Mouse (Mus musculus) lung, adult 2 months (tissue): Measurements from ENCODE around the gene Npsr1. TPM values are rescaled to one million over a fixed set of nuclear protein-coding genes. Genes with fewer than 3 reads are reported as not detected.

Experiments
- DNase-seq: peaks from one replicate; pipeline ENCODE4 v3.0.0; 2022
- H3K4me1 ChIP-seq: fragments of 200-500 bp; 2 replicates; pipeline ENCODE4 v1.6.1; 2011; ENCODE audit warnings: low read length; ENCODE audit not compliant: control insufficient read depth, insufficient read depth
- H3K4me3 ChIP-seq: fragments of 200-500 bp; replicated peaks from 2 replicates; pipeline ENCODE3; 2011; ENCODE audit warnings: low read depth, mild to moderate bottlenecking, control low read depth, low read length; ENCODE audit errors: extremely low read depth
- CTCF ChIP-seq: fragments of 200-500 bp; IDR thresholded peaks from 2 replicates; pipeline ENCODE4 v1.5.1; 2011; ENCODE audit warnings: mild to moderate bottlenecking, low read length, control low read depth; ENCODE audit not compliant: insufficient read depth
- POLR2A ChIP-seq: fragments of 200-500 bp; IDR thresholded peaks from 2 replicates; pipeline ENCODE4 v1.6.1; 2011; ENCODE audit warnings: low read depth, mild to moderate bottlenecking, control low read depth, low read length, borderline replicate concordance; ENCODE audit errors: extremely low read depth
- WGBS: fragments of 180-500 bp; shearing (Covaris S2); methylation state at CpG from one replicate; pipeline ENCODE4 v1.1.7; 2018; 5-methylcytosine and 5-hydroxymethylcytosine counted together
- polyA plus RNA-seq: library from polyadenylated mRNA; depleted of rRNA; stranded (reverse); fragments of >200 nt; gene quantifications from 2 replicates; pipeline ENCODE4 v1.2.3, GENCODE M21; 2012

Npsr1 gene
- polyA plus RNA-seq, 1 experiment, result not detected

GRCm38 (mm10) chr9:24144341-24144740 lies 46.5 kb downstream of the Npsr1 start:
- no peaks in the 10 kb centered on the region for H3K4me1 ChIP-seq
- 69% methylated on average over 2 of the region's 2 CpGs for WGBS
- no peak overlapping the region for H3K4me3 ChIP-seq
- no peak for TF ChIP-seq CTCF
- TF ChIP-seq POLR2A, result no peak
- no peak for DNase-seq

GRCm38 (mm10) chr9:24157208-24157607 lies 59.4 kb downstream of the Npsr1 start:
- H3K4me1 ChIP-seq, result no peaks in the 10 kb centered on the region
- no peak for DNase-seq
- H3K4me3 ChIP-seq, result no peak overlapping the region
- WGBS, result 36% methylated on average over 1 of the region's 1 CpGs
- TF ChIP-seq POLR2A, result no peak

- TF ChIP-seq CTCF (no peak), POLR2A (no peak)
- WGBS, result 53% methylated on average over 1 of the region's 1 CpGs
- H3K4me1 ChIP-seq, result no peaks in the 10 kb centered on the region
- DNase-seq, result no peak
- H3K4me3 ChIP-seq, result no peak overlapping the region
Observed at GRCm38 (mm10) chr9:24160409-24160808, 62.6 kb downstream of the Npsr1 start.

GRCm38 (mm10) chr9:24168501-24168900 lies 70.7 kb downstream of the Npsr1 start:
- no peak for DNase-seq
- 62% methylated on average over 1 of the region's 1 CpGs for WGBS
- TF ChIP-seq CTCF (no peak), POLR2A (no peak)
- H3K4me1 ChIP-seq, result no peaks in the 10 kb centered on the region
- no peak overlapping the region for H3K4me3 ChIP-seq

- no peak for DNase-seq
- 64% methylated on average over 1 of the region's 1 CpGs for WGBS
- TF ChIP-seq POLR2A (no peak), CTCF (no peak)
- no peak overlapping the region for H3K4me3 ChIP-seq
- H3K4me1 ChIP-seq, result no peaks in the 10 kb centered on the region
Observed at GRCm38 (mm10) chr9:24170728-24171127, 72.9 kb downstream of the Npsr1 start.

- TF ChIP-seq CTCF (no peak), POLR2A (no peak)
- 89% methylated on average over 2 of the region's 2 CpGs for WGBS
- H3K4me1 ChIP-seq, result no peaks in the 10 kb centered on the region
- DNase-seq, result no peak
- no peak overlapping the region for H3K4me3 ChIP-seq
Observed at GRCm38 (mm10) chr9:24178744-24179143, 80.9 kb downstream of the Npsr1 start.

GRCm38 (mm10) chr9:24180926-24181325 lies 83.1 kb downstream of the Npsr1 start:
- no peak for TF ChIP-seq POLR2A
- no peak for TF ChIP-seq CTCF
- H3K4me1 ChIP-seq, result no peaks in the 10 kb centered on the region
- no peak overlapping the region for H3K4me3 ChIP-seq
- no peak for DNase-seq
- WGBS, result 70% methylated on average over 7 of the region's 7 CpGs

GRCm38 (mm10) chr9:24186289-24186688 lies 88.5 kb downstream of the Npsr1 start:
- no peak for TF ChIP-seq CTCF
- no peak for TF ChIP-seq POLR2A
- H3K4me1 ChIP-seq, result no peaks in the 10 kb centered on the region
- no peak for DNase-seq
- H3K4me3 ChIP-seq, result no peak overlapping the region
- 81% methylated on average over 5 of the region's 5 CpGs for WGBS

GRCm38 (mm10) chr9:24189511-24190260 lies 91.9 kb downstream of the Npsr1 start:
- TF ChIP-seq CTCF (no peak), POLR2A (no peak)
- Histone ChIP-seq H3K4me1 (no peaks in the 10 kb centered on the region), H3K4me3 (no peak overlapping the region)
- no peak for DNase-seq
- WGBS, result 48% methylated on average over 2 of the region's 2 CpGs

- 39% methylated on average over 1 of the region's 1 CpGs for WGBS
- no peak for TF ChIP-seq POLR2A
- no peak for TF ChIP-seq CTCF
- H3K4me1 ChIP-seq, result no peaks in the 10 kb centered on the region
- no peak overlapping the region for H3K4me3 ChIP-seq
- no peak for DNase-seq
Observed at GRCm38 (mm10) chr9:24190261-24190588, 92.4 kb downstream of the Npsr1 start.
